Mouse (Mus musculus): Measurements from ENCODE around the gene Clec5a. TPM values are rescaled to one million over a fixed set of nuclear protein-coding genes. Genes with fewer than 3 reads are reported as not detected.

Gene Clec5a
- polyA plus RNA-seq, 2 experiments: 3.0 to 8.9 TPM

DNA sequence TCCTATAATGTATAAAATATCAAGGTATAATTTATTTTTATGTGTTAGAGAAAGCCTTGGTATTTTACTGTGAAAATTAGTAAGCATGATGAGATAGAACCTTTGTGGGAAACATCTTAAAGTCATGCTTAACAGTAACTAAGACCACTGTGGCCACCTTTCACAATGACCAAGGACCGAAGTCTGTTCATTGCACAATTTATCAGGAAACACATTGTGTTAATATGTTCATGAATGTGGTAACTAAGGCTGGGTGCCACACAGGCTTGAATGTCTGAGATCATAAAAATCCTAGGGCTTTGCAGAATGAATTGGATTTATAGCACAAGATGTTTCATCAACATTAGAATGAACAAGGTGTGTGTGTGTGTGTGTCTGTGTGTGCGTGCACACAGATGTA, 2.7 kb upstream of the Clec5a start:
- no peaks in the 10 kb centered on the region for H3K27me3 ChIP-seq (ENCODE audit: control insufficient read depth, insufficient read depth, low read length)
- H3K36me3 ChIP-seq (replicated peaks; ENCODE audit: control insufficient read depth, insufficient read depth, low read depth): no peaks in the 10 kb centered on the region
- no peak overlapping the region for H3K4me2 ChIP-seq (ENCODE audit: low read depth)
- no peak for TF ChIP-seq EP300 (IDR thresholded peaks at IDR 0.05; ENCODE audit: low read depth)
- TF ChIP-seq CTCF (IDR thresholded peaks at IDR 0.05; ENCODE audit: low read depth): no peak
- WGBS (ENCODE audit: insufficient replicate concordance): 59% methylated on average over 2 of the region's 2 CpGs
- no peak overlapping the region for H3K27ac ChIP-seq
- no peaks in the 10 kb centered on the region for H3K9me3 ChIP-seq (ENCODE audit: control insufficient read depth, low read length)
- ATAC-seq (ENCODE audit: insufficient read depth) (no peak), DNase-seq (ENCODE audit: low read depth in 3 of 3, low spot score in 3 of 3) (no peak)
- no peak overlapping the region for H3K9ac ChIP-seq (replicated peaks)
- no peak overlapping the region for H3K4me3 ChIP-seq (ENCODE audit: insufficient read depth in 1 of 2, low read depth in 2 of 2, low read length in 2 of 2)
- H3K4me1 ChIP-seq (replicated peaks; ENCODE audit: control insufficient read depth in 2 of 2, insufficient read depth in 2 of 2, low read length in 1 of 2): no peaks in the 10 kb centered on the region

GRCm38 (mm10) chr6:40584336-40584735, 1.3 kb downstream of the Clec5a start:
- no peaks in the 10 kb centered on the region for H3K27me3 ChIP-seq (ENCODE audit: control insufficient read depth, insufficient read depth, low read length)
- H3K9ac ChIP-seq (replicated peaks): no peak overlapping the region
- no peak for ATAC-seq (ENCODE audit: insufficient read depth)
- H3K4me1 ChIP-seq (replicated peaks; ENCODE audit: control insufficient read depth in 2 of 2, insufficient read depth in 2 of 2, low read length in 1 of 2): no peaks in the 10 kb centered on the region
- no peaks in the 10 kb centered on the region for H3K36me3 ChIP-seq (replicated peaks; ENCODE audit: control insufficient read depth, insufficient read depth, low read depth)
- H3K27ac ChIP-seq: no peak overlapping the region
- DNase-seq (ENCODE audit: low read depth in 3 of 3, low spot score in 3 of 3): no peak
- H3K9me3 ChIP-seq (ENCODE audit: control insufficient read depth, low read length): no peaks in the 10 kb centered on the region
- no peak overlapping the region for H3K4me2 ChIP-seq (ENCODE audit: low read depth)
- no peak overlapping the region for H3K4me3 ChIP-seq (ENCODE audit: insufficient read depth in 1 of 2, low read depth in 2 of 2, low read length in 2 of 2)
- 47% methylated on average over 6 of the region's 6 CpGs for WGBS (ENCODE audit: insufficient replicate concordance)
- TF ChIP-seq CTCF (IDR thresholded peaks at IDR 0.05; ENCODE audit: low read depth) (no peak), EP300 (IDR thresholded peaks at IDR 0.05; ENCODE audit: low read depth) (no peak)

GRCm38 (mm10) chr6:40576305-40576704, 9.3 kb downstream of the Clec5a start:
- ATAC-seq (ENCODE audit: insufficient read depth) (no peak), DNase-seq (ENCODE audit: low read depth in 3 of 3, low spot score in 3 of 3) (peak in 1 of 3 experiments; percentile 24)
- Histone ChIP-seq H3K4me3 (ENCODE audit: insufficient read depth in 1 of 2, low read depth in 2 of 2, low read length in 2 of 2) (no peak overlapping the region), H3K27me3 (ENCODE audit: control insufficient read depth, insufficient read depth, low read length) (no peaks in the 10 kb centered on the region), H3K27ac (no peak overlapping the region), H3K36me3 (replicated peaks; ENCODE audit: control insufficient read depth, insufficient read depth, low read depth) (no peaks in the 10 kb centered on the region), H3K4me1 (replicated peaks; ENCODE audit: control insufficient read depth in 2 of 2, insufficient read depth in 2 of 2, low read length in 1 of 2) (no peaks in the 10 kb centered on the region), H3K9me3 (ENCODE audit: control insufficient read depth, low read length) (no peaks in the 10 kb centered on the region), H3K4me2 (ENCODE audit: low read depth) (no peak overlapping the region), H3K9ac (replicated peaks) (no peak overlapping the region)
- TF ChIP-seq EP300 (IDR thresholded peaks at IDR 0.05; ENCODE audit: low read depth) (no peak), CTCF (IDR thresholded peaks at IDR 0.05; ENCODE audit: low read depth) (no peak)
- 41% methylated on average over 1 of the region's 1 CpGs for WGBS (ENCODE audit: insufficient replicate concordance)

- H3K36me3 ChIP-seq (replicated peaks; ENCODE audit: control insufficient read depth, insufficient read depth, low read depth): no peaks in the 10 kb centered on the region
- no peaks in the 10 kb centered on the region for H3K4me1 ChIP-seq (replicated peaks; ENCODE audit: control insufficient read depth in 2 of 2, insufficient read depth in 2 of 2, low read length in 1 of 2)
- H3K4me2 ChIP-seq (ENCODE audit: low read depth): no peak overlapping the region
- DNase-seq (ENCODE audit: low read depth in 3 of 3, low spot score in 3 of 3): no peak
- H3K27me3 ChIP-seq (ENCODE audit: control insufficient read depth, insufficient read depth, low read length): no peaks in the 10 kb centered on the region
- no peak for ATAC-seq (ENCODE audit: insufficient read depth)
- H3K4me3 ChIP-seq (ENCODE audit: insufficient read depth in 1 of 2, low read depth in 2 of 2, low read length in 2 of 2): no peak overlapping the region
- no peak overlapping the region for H3K9ac ChIP-seq (replicated peaks)
- WGBS (ENCODE audit: insufficient replicate concordance): 32% methylated on average over 3 of the region's 3 CpGs
- H3K27ac ChIP-seq: no peak overlapping the region
- TF ChIP-seq CTCF (IDR thresholded peaks at IDR 0.05; ENCODE audit: low read depth) (no peak), EP300 (IDR thresholded peaks at IDR 0.05; ENCODE audit: low read depth) (no peak)
- no peaks in the 10 kb centered on the region for H3K9me3 ChIP-seq (ENCODE audit: control insufficient read depth, low read length)
These were observed 12.0 kb downstream of the Clec5a start for GRCm38 (mm10) chr6:40573618-40574017.

- Histone ChIP-seq H3K9me3 (ENCODE audit: control insufficient read depth, low read length) (no peaks in the 10 kb centered on the region), H3K4me1 (replicated peaks; ENCODE audit: control insufficient read depth in 2 of 2, insufficient read depth in 2 of 2, low read length in 1 of 2) (no peaks in the 10 kb centered on the region), H3K27me3 (ENCODE audit: control insufficient read depth, insufficient read depth, low read length) (no peaks in the 10 kb centered on the region), H3K4me2 (ENCODE audit: low read depth) (no peak within 1 kb of the TSS), H3K4me3 (ENCODE audit: insufficient read depth in 1 of 2, low read depth in 2 of 2, low read length in 2 of 2) (no peak within 1 kb of the TSS), H3K27ac (no peak within 1 kb of the TSS), H3K36me3 (replicated peaks; ENCODE audit: control insufficient read depth, insufficient read depth, low read depth) (no peaks in the 10 kb centered on the region), H3K9ac (replicated peaks) (no peak within 1 kb of the TSS)
- ATAC-seq (ENCODE audit: insufficient read depth) (no peak), DNase-seq (ENCODE audit: low read depth in 3 of 3, low spot score in 3 of 3) (no peak)
- no peak for TF ChIP-seq CTCF (IDR thresholded peaks at IDR 0.05; ENCODE audit: low read depth)
- TF ChIP-seq EP300 (IDR thresholded peaks at IDR 0.05; ENCODE audit: low read depth): no peak
- 71% methylated on average over 3 of the region's 3 CpGs for WGBS (ENCODE audit: insufficient replicate concordance)
These were observed 16.4 kb downstream of the Clec5a start, which contains the start of gene Olfr460 for GRCm38 (mm10) chr6:40569187-40569586. TSS of gene Olfr460 (plus strand) at chr6:40569487.

Measured in liver, embryonic 14.5 days (tissue).